Mouse (Mus musculus) megakaryocyte progenitor cell, adult 5-6 weeks (primary cell): ENCODE data around the gene Mycl. TPM values are rescaled to one million over a fixed set of nuclear protein-coding genes. Genes with fewer than 3 reads are reported as not detected.
A peak's percentile ranks its signal among the peaks of the same experiment; 100 is the strongest.
"Not testable (repeated sequence)": the region's sequence is repeated elsewhere in the genome, so short reads cannot be mapped to it uniquely, and the experiment has no call there.

Experiments
- ATAC-seq: replicated peaks from 2 replicates; pipeline ENCODE4 v1.8.0; 2016; ENCODE audit warnings: mild to moderate bottlenecking, moderate TSS enrichment, inconsistent platforms; ENCODE audit not compliant: poor library complexity
- total RNA-seq, 2 experiments: library from RNA; stranded (forward) in 1 of 2; stranded (reverse) in 1 of 2; fragments of 157-497, 149-512 nt in 1 of 2; fragments of 200-1000 nt in 1 of 2; gene quantifications; 2 replicates each; pipeline versions ENCODE4 v1.2.3 to v1.2.4; 2015 to 2017

Mycl gene
- total RNA-seq, 2 experiments from 2014 or later, result 0.12 to 2.0 TPM

GRCm38 (mm10) chr4:122980684-122981083 is 14.8 kb upstream of the Mycl start:
- ATAC-seq, result no peak

- no peak for ATAC-seq
Measured at GRCm38 (mm10) chr4:122981238-122981637, 14.2 kb upstream of the Mycl start.

GRCm38 (mm10) chr4:122981930-122982329 is 13.5 kb upstream of the Mycl start:
- ATAC-seq, result no peak

- ATAC-seq, result no peak
Measured at GRCm38 (mm10) chr4:122982537-122982936, 12.9 kb upstream of the Mycl start.

- peak; percentile 35 for ATAC-seq
Measured at GRCm38 (mm10) chr4:122983486-122984261, 11.8 kb upstream of the Mycl start.

- ATAC-seq, result peak; percentile 92
Measured at GRCm38 (mm10) chr4:122985110-122985509, 10.3 kb upstream of the Mycl start.

GRCm38 (mm10) chr4:122987421-122987820 is 8.0 kb upstream of the Mycl start:
- ATAC-seq, result no peak

GRCm38 (mm10) chr4:122988004-122988403 is 7.4 kb upstream of the Mycl start:
- ATAC-seq, result not testable (repeated sequence)

- peak; percentile 56 for ATAC-seq
Measured at GRCm38 (mm10) chr4:122991177-122991576, 4.3 kb upstream of the Mycl start.

GRCm38 (mm10) chr4:122992276-122992675 is 3.2 kb upstream of the Mycl start:
- ATAC-seq, result no peak

GRCm38 (mm10) chr4:122996221-122996617 is 767 bp downstream of the Mycl start:
- peak; percentile 6; the same call in 1 of the 2 replicates for ATAC-seq

GRCm38 (mm10) chr4:122996618-122997381 is 1.3 kb downstream of the Mycl start:
- ATAC-seq, result peak; percentile 71

GRCm38 (mm10) chr4:122998537-122999262 is 3.2 kb downstream of the Mycl start:
- no peak for ATAC-seq

GRCm38 (mm10) chr4:122999263-122999691 is 3.8 kb downstream of the Mycl start:
- ATAC-seq, result no peak

- ATAC-seq, result no peak
Measured at GRCm38 (mm10) chr4:123000130-123000529, 4.7 kb downstream of the Mycl start.

- no peak for ATAC-seq
Measured at GRCm38 (mm10) chr4:123000617-123001342, 5.3 kb downstream of the Mycl start.

GRCm38 (mm10) chr4:123005054-123005966 is 9.9 kb downstream of the Mycl start:
- no peak for ATAC-seq

- not testable (repeated sequence) for ATAC-seq
Measured at GRCm38 (mm10) chr4:123012501-123012900, 17.0 kb downstream of the Mycl start.

- no peak for ATAC-seq
Measured at GRCm38 (mm10) chr4:123013346-123013945, 18.0 kb downstream of the Mycl start.
